8 mouse cellular contexts compared by ENCODE assay signal in the genomic region with DNA sequence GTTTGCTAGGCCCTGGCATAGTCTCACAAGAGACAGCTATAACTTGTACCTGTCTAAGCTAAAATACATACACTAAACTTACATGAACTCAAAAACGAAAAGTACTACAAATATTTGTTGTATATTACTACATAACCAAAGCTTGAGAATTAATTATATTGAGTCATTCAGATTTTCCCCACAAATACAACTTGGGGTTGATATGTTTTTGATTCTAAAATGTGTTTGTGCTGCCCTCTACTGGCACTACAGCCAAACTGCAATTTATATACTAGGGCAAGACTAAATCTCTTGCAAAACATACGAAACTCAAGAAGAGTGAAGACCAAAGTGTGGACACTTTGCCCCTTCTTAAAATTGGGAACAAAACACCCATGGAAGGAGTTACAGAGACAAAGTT. TPM values are rescaled to one million over a fixed set of nuclear protein-coding genes. Genes with fewer than 3 reads are reported as not detected.
A peak's percentile ranks its signal among the peaks of the same experiment; 100 is the strongest.
DNase-seq lines count a peak whose midpoint lies in the region; ATAC-seq and TF ChIP-seq lines count a peak whose summit lies in the region.
"Not testable (repeated sequence)": the region's sequence is repeated elsewhere in the genome, so short reads cannot be mapped to it uniquely, and the experiment has no call there.

No protein-coding gene starts in this region.

- intact Hi-C loops in heart, adult 2 months (cut with DNase I), result not testable (repeated sequence)

- H3K4me1 ChIP-seq in CH12.LX (ENCODE audit: control insufficient read depth in 1 of 2, insufficient read depth in 2 of 2); heart, adult 2 months (ENCODE audit: control insufficient read depth, insufficient read depth, low read length): not testable (repeated sequence)

- peak; percentile 43 for DNase-seq in CH12.LX (ENCODE audit: extremely low read depth)
- DNase-seq in brain, adult 2 months (ENCODE audit: low read depth, low spot score), result peak; percentile 66
- peak; percentile 37 for DNase-seq in embryo, embryonic 9.5 days (ENCODE audit: extremely low spot score)
- DNase-seq in heart, adult 2 months, result not testable (repeated sequence)
- peak; percentile 12 for DNase-seq in kidney, postnatal 14 days
- peak; percentile 37 for DNase-seq in liver
- DNase-seq in testis, postnatal 10 days (ENCODE audit: low spot score), result peak; percentile 49

- dilution Hi-C loops in CH12.LX (cut with MboI; ENCODE audit: extremely low pct_ligation_motif_present, extremely low pct_unique_long_range_greater_than_20kb, low sequenced_read_pairs), result not testable (repeated sequence)

- not testable (repeated sequence) for H3K4me3 ChIP-seq in CH12.LX (replicated peaks in 1 of 3; ENCODE audit: low read depth in 2 of 3, low read length in 2 of 3, poor library complexity in 1 of 3); heart, adult 2 months

- H3K27ac ChIP-seq in CH12.LX (ENCODE audit: insufficient read depth, low read depth); heart, adult 2 months: not testable (repeated sequence)

- peak in 1 of 2 experiments; percentile 69; a peak in 2 of 4 replicates for TF ChIP-seq CTCF in CH12.LX (conservative IDR thresholded peaks at IDR 0.05 in 1 of 2, IDR thresholded peaks at IDR 0.05 in 1 of 2; ENCODE audit: low read depth in 2 of 2, low read length in 2 of 2)
- TF ChIP-seq CTCF in heart, adult 2 months (IDR thresholded peaks at IDR 0.05), result peak; percentile 68

- H3K79me2 ChIP-seq in CH12.LX (replicated peaks; ENCODE audit: control insufficient read depth, extremely low read depth, insufficient read depth, poor library complexity, severe bottlenecking); heart, adult 2 months (replicated peaks; ENCODE audit: control insufficient read depth, insufficient read depth, low read length): not testable (repeated sequence)

- in situ Hi-C loops in CH12.LX (cut with MboI; ENCODE audit: low pct_ligation_motif_present, low pct_unique_long_range_greater_than_20kb, low sequenced_read_pairs), result not testable (repeated sequence)

- H3K36me3 ChIP-seq in CH12.LX (replicated peaks in 1 of 2; ENCODE audit: control insufficient read depth in 1 of 2, insufficient read depth in 1 of 2, low read length in 1 of 2), result peaks cover 22 to 45% of the 10 kb centered on the region in 2 experiments
- not testable (repeated sequence) for H3K36me3 ChIP-seq in heart, adult 2 months (ENCODE audit: control insufficient read depth, insufficient read depth, low read length)

- TF ChIP-seq RAD21 in CH12.LX (IDR thresholded peaks at IDR 0.05; ENCODE audit: low read depth, low read length), result peak; percentile 69

- WGBS in heart, adult 2 months, result 31% methylated on average over 2 of the region's 2 CpGs

- not testable (repeated sequence) for H3K27me3 ChIP-seq in CH12.LX (replicated peaks); heart, adult 2 months (ENCODE audit: control insufficient read depth, insufficient read depth, low read length)

- TF ChIP-seq POLR2A in CH12.LX (IDR thresholded peaks at IDR 0.05; ENCODE audit: low read depth, low read length); heart, adult 2 months (IDR thresholded peaks at IDR 0.05; ENCODE audit: insufficient read depth, low read depth, low read length): not testable (repeated sequence)

- not testable (repeated sequence) for H3K4me2 ChIP-seq in CH12.LX (ENCODE audit: insufficient read depth, low read depth, poor library complexity, severe bottlenecking)

- H3K9ac ChIP-seq in CH12.LX (ENCODE audit: insufficient read depth, low read depth); heart, adult 2 months (ENCODE audit: low read depth, low read length): not testable (repeated sequence)

- not testable (repeated sequence) for H3K9me3 ChIP-seq in CH12.LX (replicated peaks; ENCODE audit: low read length)

- not testable (repeated sequence) for TF ChIP-seq EP300 in CH12.LX (IDR thresholded peaks at IDR 0.05; ENCODE audit: low read length); heart, adult 2 months (IDR thresholded peaks at IDR 0.05; ENCODE audit: insufficient read depth, low read depth, low read length)

- peak; percentile 61; the same call in 1 of the 2 replicates for ATAC-seq in monocyte, adult 5-6 weeks (replicated peaks; ENCODE audit: insufficient number of reproducible peaks, low FRiP score, low TSS enrichment, poor library complexity, severe bottlenecking)

TF ChIP-seq in CH12.LX, 34 proteins besides CTCF, POLR2A, EP300 and RAD21:
- peak; percentile 43 for TF ChIP-seq SMC3 (IDR thresholded peaks at IDR 0.05; ENCODE audit: low read depth, low read length)

RNA-seq across cellular contexts. Expression of a gene that starts 19.4 kb away (rescaled TPM):
- total RNA-seq in CH12.LX (2012; rRNA removed), result 22.9 and 23.4 TPM in 2 replicates
- 23.3 and 24.4 TPM in 2 replicates for total RNA-seq in CH12.LX (2014; rRNA removed)
- 12.3 and 12.4 TPM in 2 replicates for polyA plus RNA-seq in CH12.LX (2012; ENCODE audit: insufficient read length, low read depth)
- 1 to 10 TPM; 7.6 to 8.4 TPM for total RNA-seq in heart, adult 2 months (2021)
- polyA plus RNA-seq in heart, adult 2 months (2012; rRNA removed), result 3.0 and 5.9 TPM in 2 replicates
- total RNA-seq in monocyte, adult 5-6 weeks (2017), result 9.0 to 22.4 TPM (median 11.7 TPM) in 3 replicates
